Mouse (Mus musculus) adrenal gland, postnatal 25 days (tissue): ENCODE data around the gene Ap3d1. TPM values are rescaled to one million over a fixed set of nuclear protein-coding genes. Genes with fewer than 3 reads are reported as not detected.
A peak's percentile ranks its signal among the peaks of the same experiment; 100 is the strongest.

Experiments used
- DNase-seq: peaks from one replicate; pipeline ENCODE4 v3.0.0; 2021; ENCODE audit warnings: mixed read lengths
- total RNA-seq: library from RNA; stranded (reverse); gene quantifications from 2 replicates; pipeline ENCODE4 v1.2.3, GENCODE M21; 2021

Ap3d1 gene
- total RNA-seq, 1 experiment from 2014 or later, result 94.4 TPM

- DNase-seq, result no peak
These were observed 75.9 kb downstream of the Ap3d1 start for GRCm38 (mm10) chr10:80665981-80666733.

- no peak for DNase-seq
These were observed 76.6 kb downstream of the Ap3d1 start for GRCm38 (mm10) chr10:80665459-80665858.

- DNase-seq, result peak; percentile 79
These were observed 77.1 kb downstream of the Ap3d1 start for GRCm38 (mm10) chr10:80665016-80665380.

GRCm38 (mm10) chr10:80664197-80665015 lies 77.7 kb downstream of the Ap3d1 start:
- DNase-seq, result peak; percentile 84

- no peak for DNase-seq
These were observed 78.4 kb downstream of the Ap3d1 start for GRCm38 (mm10) chr10:80663485-80664196.

GRCm38 (mm10) chr10:80661149-80661548 lies 80.9 kb downstream of the Ap3d1 start:
- DNase-seq, result peak; percentile 50

- peak; percentile 73 for DNase-seq
These were observed 82.9 kb downstream of the Ap3d1 start for GRCm38 (mm10) chr10:80659213-80659612.

- DNase-seq, result no peak
These were observed 83.2 kb downstream of the Ap3d1 start for GRCm38 (mm10) chr10:80658841-80659202.

- no peak for DNase-seq
These were observed 83.7 kb downstream of the Ap3d1 start for GRCm38 (mm10) chr10:80658194-80658840.

Other genes starting within 250 kb of the Ap3d1 start
- not detected in 2 replicates for gene Onecut3, start 247.4 kb downstream of the Ap3d1 start, total RNA-seq
- 0.29 and 0.64 TPM in 2 replicates for gene Atp8b3, start 203.1 kb downstream of the Ap3d1 start, total RNA-seq
- 57.4 and 63.5 TPM in 2 replicates for gene Rexo1, start 180.7 kb downstream of the Ap3d1 start, total RNA-seq
- 9.6 and 14.8 TPM in 2 replicates for gene Klf16, start 164.9 kb downstream of the Ap3d1 start, total RNA-seq
- gene Abhd17a, start 151.9 kb downstream of the Ap3d1 start, total RNA-seq, result 87.8 and 100 TPM in 2 replicates
- 64.8 and 68.6 TPM in 2 replicates for gene Scamp4, start 139.4 kb downstream of the Ap3d1 start, total RNA-seq
- gene Adat3, start 139.4 kb downstream of the Ap3d1 start, total RNA-seq, result 3.5 and 5.6 TPM in 2 replicates
- gene Gm49322, start 136.2 kb downstream of the Ap3d1 start, total RNA-seq, result 2.3 and 3.0 TPM in 2 replicates
- gene Csnk1g2, start 119.4 kb downstream of the Ap3d1 start, total RNA-seq, result 127 and 157 TPM in 2 replicates
- gene Btbd2, start 85.2 kb downstream of the Ap3d1 start, total RNA-seq, result 68.4 and 79.2 TPM in 2 replicates
- 155 and 164 TPM in 2 replicates for gene Mknk2, start 64.2 kb downstream of the Ap3d1 start, total RNA-seq
- gene Mob3a, start 40.3 kb downstream of the Ap3d1 start, total RNA-seq, result 15.2 and 18.8 TPM in 2 replicates
- 21.6 and 37.1 TPM in 2 replicates for gene Izumo4, start 40.1 kb downstream of the Ap3d1 start, total RNA-seq
- 97.3 and 102 TPM in 2 replicates for gene Dot1l, start 12.9 kb upstream of the Ap3d1 start, total RNA-seq
- gene Sf3a2, start 55.9 kb upstream of the Ap3d1 start, total RNA-seq, result 56.7 and 60.1 TPM in 2 replicates
- 114 and 132 TPM in 2 replicates for gene Plekhj1, start 56.4 kb upstream of the Ap3d1 start, total RNA-seq
- 0.79 and 0.90 TPM in 2 replicates for gene Amh, start 63.0 kb upstream of the Ap3d1 start, total RNA-seq
- gene Jsrp1, start 71.2 kb upstream of the Ap3d1 start, total RNA-seq, result 6.7 and 8.7 TPM in 2 replicates
- 742 and 955 TPM in 2 replicates for gene Oaz1, start 84.4 kb upstream of the Ap3d1 start, total RNA-seq
- 3.5 and 5.1 TPM in 2 replicates for gene Lingo3, start 101.8 kb upstream of the Ap3d1 start, total RNA-seq
- 42.8 and 49.8 TPM in 2 replicates for gene Lsm7, start 112.9 kb upstream of the Ap3d1 start, total RNA-seq
- 38.8 and 48.5 TPM in 2 replicates for gene Sppl2b, start 113.0 kb upstream of the Ap3d1 start, total RNA-seq
- not detected in 2 replicates for gene Tmprss9, start 129.6 kb upstream of the Ap3d1 start, total RNA-seq
- gene Timm13, start 158.7 kb upstream of the Ap3d1 start, total RNA-seq, result 188 and 208 TPM in 2 replicates
- gene Lmnb2, start 176.0 kb upstream of the Ap3d1 start, total RNA-seq, result 14.4 and 15.2 TPM in 2 replicates
- 15.3 and 15.4 TPM in 2 replicates for gene Gadd45b, start 187.8 kb upstream of the Ap3d1 start, total RNA-seq